Mouse (Mus musculus) T-helper 1 cell (primary cell): ENCODE data around the gene Slc25a51.
"Not testable (repeated sequence)": the region's sequence is repeated elsewhere in the genome, so short reads cannot be mapped to it uniquely, and the experiment has no call there.

Experiments
- in situ Hi-C: fragments of 300-600 bp; cut with MboI, MseI; formaldehyde crosslinking; loops from one replicate; pipeline ENCODE4 v1.15.1; 2025; ENCODE audit warnings: high pct_unique_total_duplicates

The Slc25a51 gene

DNA sequence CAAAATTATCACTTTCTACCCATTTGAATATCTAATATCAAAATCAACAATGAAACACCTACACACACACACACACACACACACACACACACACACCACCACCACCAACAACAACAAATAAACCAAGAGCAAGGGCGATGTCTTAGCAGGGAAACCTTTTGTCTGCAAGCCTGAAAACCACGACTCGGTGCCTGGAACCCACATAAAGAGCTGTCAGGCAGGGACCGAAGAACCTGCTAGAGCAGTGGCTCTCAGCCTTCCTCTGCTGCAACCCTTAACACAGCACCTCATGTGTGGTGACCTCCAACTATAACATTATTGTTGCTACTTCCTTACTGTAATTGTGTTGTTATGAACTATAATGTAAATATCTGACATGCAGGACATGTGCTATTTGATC lies 6.3 kb downstream of the Slc25a51 start:
- in situ Hi-C loops: no loop called here

GRCm38 (mm10) chr4:45399421-45400210 lies 8.9 kb downstream of the Slc25a51 start:
- in situ Hi-C loops: no loop called here

GRCm38 (mm10) chr4:45398315-45398714 lies 10.3 kb downstream of the Slc25a51 start:
- in situ Hi-C loops: not testable (repeated sequence)

- in situ Hi-C loops: not testable (repeated sequence)
Measured at GRCm38 (mm10) chr4:45396211-45396610, 12.4 kb downstream of the Slc25a51 start.

DNA sequence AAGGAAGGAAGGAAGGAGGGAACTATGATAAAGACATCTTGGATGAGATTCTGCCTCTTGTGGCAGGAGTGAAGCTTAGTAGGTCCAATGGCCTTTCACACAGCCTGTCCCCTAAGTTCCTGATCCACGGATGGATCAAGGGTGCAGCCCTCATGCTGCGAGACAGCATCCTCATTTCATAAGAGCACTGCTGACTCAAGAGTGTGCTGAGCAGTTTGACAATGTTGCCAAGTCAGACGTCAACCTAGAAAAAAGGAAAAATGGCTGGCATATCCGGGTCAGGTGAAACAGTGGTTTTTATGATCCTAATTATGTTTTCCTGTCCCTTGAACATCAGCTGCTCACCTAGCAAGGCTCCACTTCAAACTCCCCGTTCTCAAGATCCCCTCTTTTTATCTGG lies 14.9 kb downstream of the Slc25a51 start:
- in situ Hi-C loops: no loop called here

- in situ Hi-C loops: no loop called here
Measured at GRCm38 (mm10) chr4:45392994-45393393, 15.6 kb downstream of the Slc25a51 start.

- in situ Hi-C loops: no loop called here
Measured at GRCm38 (mm10) chr4:45392572-45392971, 16.0 kb downstream of the Slc25a51 start.

DNA sequence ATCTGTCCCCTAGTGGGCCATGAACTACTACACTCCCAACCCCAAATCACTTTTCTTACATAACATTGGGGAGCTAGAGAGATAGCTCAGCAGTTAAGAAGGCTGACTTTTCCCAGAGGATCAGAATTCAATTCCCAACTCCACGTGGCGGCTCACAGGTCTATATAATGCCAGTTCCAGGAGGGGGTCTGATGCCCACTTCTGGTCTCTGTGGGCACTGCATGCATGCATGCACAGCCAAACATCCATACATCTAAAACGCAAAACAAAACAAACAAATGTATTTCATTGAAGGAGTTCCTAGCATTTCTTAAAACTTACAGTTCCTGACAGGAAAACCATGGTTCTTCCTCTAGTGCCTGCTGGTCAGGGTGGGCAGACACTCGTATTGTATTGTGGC lies 16.5 kb downstream of the Slc25a51 start:
- in situ Hi-C loops: no loop called here

- in situ Hi-C loops: not testable (repeated sequence)
Measured at GRCm38 (mm10) chr4:45387296-45387695, 21.3 kb downstream of the Slc25a51 start.

DNA sequence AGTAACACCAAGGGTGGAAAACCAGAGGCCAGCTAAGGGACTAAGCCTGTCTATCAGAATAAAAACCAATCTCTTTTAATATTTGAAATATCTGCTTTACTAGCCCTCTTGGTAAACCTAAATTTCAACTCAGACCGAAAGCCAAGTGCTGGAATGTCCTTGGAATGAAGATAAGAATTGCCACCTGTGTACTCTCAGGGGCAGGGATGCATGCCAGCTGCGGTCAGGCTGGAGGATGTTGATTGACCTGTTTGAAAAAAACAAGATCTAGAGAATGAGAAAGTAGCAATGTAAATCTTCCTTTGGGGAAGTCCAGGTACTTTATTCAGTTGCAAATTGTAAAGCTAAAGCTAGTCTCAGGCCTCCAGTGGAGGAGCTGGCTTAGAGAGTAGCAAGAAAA lies 26.4 kb downstream of the Slc25a51 start:
- in situ Hi-C loops: not testable (repeated sequence)

GRCm38 (mm10) chr4:45380903-45381580 lies 27.5 kb downstream of the Slc25a51 start:
- in situ Hi-C loops: not testable (repeated sequence)

DNA sequence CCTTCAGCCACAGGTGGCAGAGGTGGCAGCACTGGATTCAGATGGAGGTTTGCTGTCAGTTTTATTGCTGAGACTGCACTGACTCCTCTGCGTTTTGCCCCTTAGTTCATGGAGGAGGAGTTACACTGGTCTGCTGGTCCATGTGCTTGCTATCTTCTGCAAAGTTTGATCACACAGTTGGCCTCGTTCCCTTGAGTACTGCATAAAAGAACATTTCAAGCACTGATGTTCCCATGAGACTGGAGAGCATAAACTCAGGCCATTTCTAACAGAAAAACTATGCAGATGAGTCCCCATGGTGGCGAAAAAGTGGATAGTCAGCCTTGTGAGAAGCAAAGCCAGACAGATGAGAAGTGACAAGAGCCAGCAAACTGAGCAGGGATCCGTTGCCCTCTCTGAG lies 32.0 kb downstream of the Slc25a51 start:
- in situ Hi-C loops: no loop called here

DNA sequence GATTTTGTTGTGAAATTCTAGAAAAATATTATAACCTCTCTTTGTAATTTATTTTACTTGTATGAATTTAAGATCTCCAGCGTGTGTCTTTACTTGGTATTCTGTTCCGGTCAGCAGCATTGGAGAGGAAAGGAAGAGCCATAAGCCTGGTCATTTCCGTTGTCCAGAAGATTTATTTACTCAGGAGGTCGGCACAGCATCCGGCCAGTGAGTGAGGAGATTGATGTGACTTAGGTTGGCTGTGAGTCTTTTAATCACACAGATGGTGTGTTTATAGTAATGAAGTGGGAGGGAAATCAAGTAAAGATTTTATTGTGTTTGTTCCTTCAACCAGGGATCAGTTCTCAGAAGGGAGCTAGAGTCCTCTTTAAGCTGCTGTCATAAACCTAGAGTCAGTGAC lies 33.7 kb downstream of the Slc25a51 start:
- in situ Hi-C loops: no loop called here

DNA sequence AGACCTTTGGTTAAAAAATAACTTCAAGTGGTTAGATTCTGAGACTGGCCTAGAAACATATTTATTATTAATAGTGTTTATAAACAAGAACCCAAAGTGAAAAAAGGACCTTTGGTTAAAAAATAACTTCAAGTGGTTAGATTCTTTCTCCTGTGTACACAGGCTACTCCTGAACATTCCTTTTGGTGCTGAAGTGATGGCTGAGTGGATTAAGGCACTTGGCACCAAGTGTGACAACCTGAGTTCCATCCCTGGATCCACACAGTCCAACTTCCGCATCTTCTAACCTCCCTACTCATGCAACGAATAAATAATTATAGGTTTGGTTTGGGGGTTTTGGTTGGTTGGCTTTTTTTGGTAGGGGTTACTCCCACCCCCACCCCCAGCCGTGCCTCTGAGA lies 37.3 kb downstream of the Slc25a51 start:
- in situ Hi-C loops: no loop called here

DNA sequence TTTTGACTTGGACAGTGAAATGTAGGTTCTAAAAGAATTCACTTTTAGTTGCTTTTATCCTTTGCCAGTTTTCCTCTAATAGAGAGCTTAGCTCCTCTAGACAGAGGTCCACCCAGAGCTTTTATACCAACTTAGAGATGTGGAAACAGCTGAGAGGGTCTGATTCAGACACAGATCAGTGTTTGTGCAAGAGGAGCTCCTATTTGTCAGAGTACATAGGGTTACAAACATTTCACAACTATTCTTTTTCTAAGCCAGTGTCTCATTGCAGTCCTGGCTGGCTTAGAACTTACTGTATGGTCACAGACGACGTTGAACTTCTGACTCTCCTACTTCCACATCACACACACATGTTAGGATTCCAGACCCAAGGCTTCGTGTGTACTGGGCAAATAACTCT lies 51.9 kb downstream of the Slc25a51 start:
- in situ Hi-C loops: no loop called here
